Mouse (Mus musculus) C2C12 (cell line): ENCODE results near the gene Gm4869.

Source experiments
- CTCF ChIP-seq: IDR thresholded peaks from one replicate; pipeline ENCODE4 v1.5.1; 2011; ENCODE audit not compliant: control insufficient read depth, insufficient read depth, insufficient read length
- MAX ChIP-seq: IDR thresholded peaks from one replicate; pipeline ENCODE4 v1.6.1; 2011; ENCODE audit warnings: mild to moderate bottlenecking, control low read depth
- USF1 ChIP-seq: IDR thresholded peaks from one replicate; pipeline ENCODE4 v1.6.1; 2011; ENCODE audit warnings: low read depth, mild to moderate bottlenecking, control low read depth, moderate library complexity

DNA sequence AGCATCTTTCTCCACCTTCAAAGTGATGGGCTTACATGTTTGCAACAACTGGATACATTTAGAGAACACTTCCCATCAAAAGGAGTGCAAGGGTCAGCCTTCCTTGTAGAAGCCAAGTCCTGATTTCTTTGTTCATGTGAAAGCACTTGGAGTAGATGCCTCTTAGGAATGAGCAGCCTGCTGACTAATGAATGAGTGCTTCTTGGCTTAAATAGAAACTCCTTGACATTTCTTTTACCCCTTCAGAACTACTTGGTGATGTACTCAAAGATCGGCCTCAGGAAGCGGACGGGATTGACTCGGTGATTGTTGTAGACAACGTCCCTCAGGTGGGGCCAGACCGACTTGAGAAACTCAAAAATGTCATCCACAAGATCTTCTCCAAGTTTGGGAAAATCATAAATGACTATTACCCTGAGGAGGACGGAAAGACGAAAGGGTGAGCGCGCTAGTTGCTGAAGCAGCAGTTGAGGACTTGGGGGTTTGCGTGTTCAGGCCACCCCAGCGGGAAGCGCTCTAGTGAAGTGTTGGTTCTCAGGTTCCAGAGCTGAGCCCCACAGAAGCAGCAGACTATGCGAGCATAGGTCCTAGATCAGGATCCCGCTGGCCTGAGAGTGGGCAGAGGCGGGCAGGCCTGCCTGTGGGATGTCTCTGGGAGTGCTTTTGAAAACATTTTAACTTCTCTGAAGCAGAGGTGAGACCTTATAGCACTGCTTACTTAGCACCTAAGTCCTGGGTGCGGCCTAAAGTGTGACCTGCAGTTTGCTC is 20.2 kb upstream of the Gm4869 start:
- TF ChIP-seq MAX, result no peak
- TF ChIP-seq CTCF, result no peak
- TF ChIP-seq USF1, result no peak
